Mouse (Mus musculus): Measurements from ENCODE around the gene Cers5. TPM values are rescaled to one million over a fixed set of nuclear protein-coding genes. Genes with fewer than 3 reads are reported as not detected.
"Not testable (repeated sequence)": the region's sequence is repeated elsewhere in the genome, so short reads cannot be mapped to it uniquely, and the experiment has no call there.

The Cers5 gene
- total RNA-seq, 2 experiments from 2014 or later, result 18.2 to 18.5 TPM

DNA sequence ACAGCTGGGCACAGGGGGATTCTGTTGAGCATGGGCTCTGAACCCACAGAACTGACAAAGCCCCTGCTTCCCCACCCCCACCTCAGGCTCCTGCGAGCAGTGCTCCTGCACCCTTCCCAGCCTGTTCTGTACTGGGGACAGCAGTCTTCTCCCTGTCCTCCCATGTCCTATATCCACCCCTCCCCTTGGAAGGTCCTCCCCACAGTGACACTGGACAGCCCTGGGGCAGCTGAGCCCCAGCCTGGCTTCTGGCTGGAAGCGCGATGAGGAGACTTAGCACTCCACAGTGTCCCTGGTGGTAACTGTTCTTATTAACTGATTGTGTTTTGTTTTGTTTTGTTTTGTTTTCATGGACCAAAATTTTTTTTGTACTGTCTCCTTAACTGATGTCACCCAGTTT lies 59.1 kb downstream of the Cers5 start:
- DNase-seq (ENCODE audit: low spot score), result no peak
- intact Hi-C loops (cut with DNase I), result no loop called here

DNA sequence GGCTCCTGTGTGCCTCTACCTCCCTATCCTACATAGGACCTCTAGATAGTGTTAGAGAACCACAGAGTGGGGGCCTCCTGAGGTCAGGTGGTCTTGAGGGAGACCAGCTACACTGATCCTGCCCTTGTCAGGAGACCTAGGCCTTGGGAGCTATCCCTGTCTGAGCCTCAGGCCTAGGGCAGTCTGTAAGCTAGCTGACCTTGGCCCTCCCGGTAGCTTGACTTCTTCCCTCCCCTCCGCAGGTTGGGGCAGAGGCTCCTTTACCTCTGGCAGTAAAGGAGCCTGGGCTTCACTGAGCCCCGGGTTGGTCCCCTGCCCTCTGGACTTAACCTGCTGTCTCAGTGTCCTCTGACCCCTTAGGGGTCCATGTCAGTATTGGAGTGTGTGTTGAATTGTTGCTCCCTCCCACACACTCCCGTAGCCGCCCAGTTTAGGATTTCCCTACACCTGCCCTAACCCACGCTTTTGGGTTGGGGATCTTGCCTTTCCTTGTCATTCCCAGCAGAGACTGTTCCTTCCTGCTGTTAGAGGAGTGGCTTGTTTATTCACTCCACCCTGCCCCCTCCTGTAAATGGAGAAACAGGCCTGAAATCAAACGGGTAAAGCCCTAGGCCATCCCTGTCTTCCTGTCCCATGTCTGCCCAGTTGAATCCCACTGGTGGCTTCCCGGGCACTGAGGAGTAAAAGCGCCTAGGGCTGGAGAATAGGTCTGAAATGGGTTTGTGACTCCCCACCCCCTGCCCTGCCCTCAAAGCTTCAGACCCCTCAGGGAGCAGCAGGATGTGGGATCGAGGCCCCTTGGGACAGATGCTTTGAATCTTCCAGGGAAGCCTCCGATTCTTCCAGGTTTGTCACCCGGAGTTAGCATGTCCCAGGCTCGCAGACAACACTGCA lies 59.8 kb downstream of the Cers5 start:
- DNase-seq (ENCODE audit: low spot score), result no peak
- intact Hi-C loops (cut with DNase I), result no loop called here

DNA sequence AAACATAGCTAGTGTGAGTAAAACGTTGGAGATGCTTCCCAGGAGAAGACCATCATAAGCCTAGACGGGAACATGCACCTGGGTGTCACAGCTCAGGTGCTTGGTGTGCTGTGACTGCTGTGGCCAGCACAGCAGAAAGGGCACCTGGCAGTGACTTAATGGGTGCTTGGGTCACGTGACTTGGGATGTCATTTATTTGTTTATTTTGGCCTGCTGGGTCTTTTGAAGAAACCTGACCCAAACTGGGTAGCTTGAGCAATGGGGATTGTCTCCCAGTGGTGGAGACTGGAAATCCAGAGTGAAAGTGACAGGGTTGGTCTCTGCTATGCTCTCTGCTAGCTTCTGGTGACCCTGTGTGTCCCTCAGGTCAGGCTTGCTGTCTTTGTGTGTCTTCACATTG lies 61.2 kb downstream of the Cers5 start:
- DNase-seq (ENCODE audit: low spot score), result no peak
- intact Hi-C loops (cut with DNase I), result no loop called here

DNA sequence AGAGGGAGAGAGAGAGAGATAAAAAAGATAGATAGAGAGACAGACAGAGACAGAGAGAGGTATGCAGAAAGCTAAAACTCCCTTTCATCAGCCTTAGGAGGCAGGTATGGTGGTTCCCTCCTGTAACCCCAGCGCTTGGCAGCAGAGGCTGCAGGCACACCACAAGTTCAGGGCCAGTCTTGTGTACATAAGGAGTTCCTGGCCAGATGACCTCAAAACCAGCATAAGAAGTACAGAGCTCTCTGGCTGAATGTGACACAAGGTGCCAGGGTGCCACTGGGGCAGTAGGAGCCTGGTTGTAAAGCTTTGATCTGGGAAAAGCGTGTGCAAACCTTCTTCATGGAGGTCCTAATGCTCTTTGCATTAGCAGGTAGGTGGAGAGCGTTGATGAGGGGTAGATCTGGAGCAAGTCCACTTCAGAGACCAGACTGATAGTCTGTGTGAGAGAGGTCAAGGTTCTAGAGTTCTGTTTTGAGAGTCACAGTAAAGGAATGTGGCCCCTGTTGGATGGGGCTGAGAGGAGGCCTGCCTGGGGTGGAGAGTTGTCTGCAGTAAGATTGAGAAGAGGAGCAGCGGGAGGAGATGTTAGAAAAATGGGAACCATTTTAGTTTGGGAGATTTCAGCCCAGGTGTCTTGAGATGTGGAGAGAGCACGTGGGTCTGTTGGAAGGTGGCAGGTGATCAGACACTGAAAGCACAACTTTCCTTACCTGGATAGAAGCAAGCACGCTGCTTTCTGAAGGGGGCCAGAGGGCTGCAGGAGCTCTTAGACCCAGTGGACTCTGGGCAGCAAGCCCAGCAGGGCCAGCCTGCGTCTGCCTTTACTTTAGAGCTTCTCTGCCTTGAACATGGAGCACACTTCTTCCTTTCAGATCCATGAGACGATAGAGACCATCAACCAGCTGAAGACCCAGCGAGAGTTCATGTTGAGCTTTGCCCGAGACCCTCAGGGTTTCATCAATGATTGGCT lies 62.2 kb downstream of the Cers5 start:
- no peak for DNase-seq (ENCODE audit: low spot score)
- intact Hi-C loops (cut with DNase I), result no loop called here

DNA sequence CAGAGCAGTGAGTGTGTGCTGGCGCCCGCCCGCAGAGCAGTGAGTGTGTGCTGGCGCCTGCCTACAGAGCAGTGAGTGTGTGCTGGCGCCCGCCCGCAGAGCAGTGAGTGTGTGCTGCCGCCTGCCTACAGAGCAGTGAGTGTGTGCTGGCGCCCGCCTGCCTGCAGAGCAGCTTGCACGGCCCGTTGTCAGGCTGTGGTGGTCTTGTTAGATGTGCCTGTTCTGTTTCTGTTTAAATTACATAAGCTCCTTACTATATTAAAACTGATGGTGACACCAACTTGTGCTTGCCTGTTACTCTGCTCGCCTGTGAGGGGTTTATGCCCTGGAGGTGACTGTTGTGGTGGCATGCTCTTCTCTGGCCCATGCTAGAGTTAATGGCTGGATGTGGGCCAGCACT lies 64.5 kb downstream of the Cers5 start:
- intact Hi-C loops (cut with DNase I), result no loop called here
- DNase-seq (ENCODE audit: low spot score), result no peak

DNA sequence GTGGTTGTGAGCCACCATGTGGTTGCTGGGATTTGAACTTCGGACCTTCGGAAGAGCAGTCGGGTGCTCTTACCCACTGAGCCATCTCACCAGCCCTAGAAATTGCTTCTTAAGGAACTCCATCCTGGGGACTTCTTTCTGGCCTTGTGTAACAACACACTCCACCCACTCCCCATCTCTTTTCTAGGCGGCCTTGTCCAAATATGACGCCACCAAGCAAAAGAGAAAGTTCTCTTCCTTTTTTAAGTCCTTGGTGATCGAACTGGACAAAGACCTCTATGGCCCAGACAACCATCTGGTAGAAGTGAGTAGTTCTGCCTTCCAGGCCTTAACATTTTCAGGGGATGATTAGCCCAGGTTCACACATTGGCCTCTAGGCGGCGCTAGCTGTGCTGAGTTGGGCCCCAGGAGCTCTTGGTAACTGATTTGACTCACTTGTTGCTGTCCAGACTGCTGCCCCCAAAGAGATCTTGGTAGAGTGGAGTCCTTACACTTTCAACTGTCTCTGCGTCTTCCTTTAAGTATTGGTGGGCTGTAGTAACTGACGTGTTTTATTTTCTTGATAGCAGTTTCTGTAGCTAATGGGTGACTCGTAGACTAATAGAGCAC lies 67.1 kb downstream of the Cers5 start, which contains the start of gene Gm17349:
Gene Gm17349, minus strand, starts transcription at position 51 of the 609 bp plus-strand sequence.
- intact Hi-C loops (cut with DNase I), result no loop called here
- DNase-seq (ENCODE audit: low spot score), result peak; percentile 31

DNA sequence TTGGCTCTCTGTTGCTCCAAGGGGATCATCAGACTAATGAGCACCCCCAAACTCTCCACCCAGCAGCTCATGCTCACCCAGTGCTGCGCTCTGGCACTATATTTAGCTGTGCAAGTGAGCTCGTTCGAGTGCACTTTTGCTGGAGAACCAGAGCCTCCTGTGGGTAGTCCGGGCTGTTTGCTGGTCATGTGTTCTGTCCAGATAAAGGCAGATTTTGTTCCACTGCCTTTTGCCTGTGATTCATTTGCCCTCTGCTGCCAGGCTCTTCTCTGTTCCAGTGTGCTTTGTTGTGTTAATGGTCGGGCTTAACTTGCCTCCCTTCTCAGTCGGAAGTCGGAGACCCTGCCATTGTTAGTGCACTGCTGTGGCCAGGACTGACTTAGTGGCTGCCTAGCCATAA lies 67.8 kb downstream of the Cers5 start:
- DNase-seq (ENCODE audit: low spot score), result no peak
- intact Hi-C loops (cut with DNase I), result no loop called here

DNA sequence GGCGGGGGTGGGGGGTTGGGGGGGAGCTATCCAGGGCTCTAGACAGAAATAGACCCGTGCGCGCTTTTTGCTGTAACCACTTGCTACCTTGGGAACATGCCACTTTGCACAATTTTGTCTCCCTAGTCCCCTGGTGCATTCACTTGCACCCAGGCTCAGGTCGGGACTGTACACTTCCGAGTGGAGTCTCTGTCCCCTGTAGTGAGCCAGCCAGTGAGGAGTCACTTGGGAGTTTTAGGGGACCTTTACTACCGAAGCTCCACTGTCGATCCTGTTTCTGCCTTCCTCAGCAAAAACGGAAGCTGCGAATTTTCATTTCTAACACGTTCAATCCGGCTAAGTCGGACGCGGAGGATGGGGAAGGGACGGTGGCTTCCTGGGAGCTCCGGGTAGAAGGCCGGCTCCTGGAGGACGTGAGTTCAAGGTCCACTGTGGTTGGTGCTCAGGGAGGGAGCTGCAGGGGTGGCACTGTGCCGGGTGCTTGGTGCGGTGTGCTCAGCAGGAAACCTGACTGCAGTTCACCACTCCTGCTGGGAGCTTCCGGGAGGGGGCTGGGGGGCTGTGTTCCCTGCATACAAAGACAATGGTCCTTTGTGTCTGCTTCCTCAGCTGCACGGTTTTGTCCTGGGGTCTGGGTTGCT lies 68.5 kb downstream of the Cers5 start:
- DNase-seq (ENCODE audit: low spot score), result no peak
- intact Hi-C loops (cut with DNase I), result no loop called here

DNA sequence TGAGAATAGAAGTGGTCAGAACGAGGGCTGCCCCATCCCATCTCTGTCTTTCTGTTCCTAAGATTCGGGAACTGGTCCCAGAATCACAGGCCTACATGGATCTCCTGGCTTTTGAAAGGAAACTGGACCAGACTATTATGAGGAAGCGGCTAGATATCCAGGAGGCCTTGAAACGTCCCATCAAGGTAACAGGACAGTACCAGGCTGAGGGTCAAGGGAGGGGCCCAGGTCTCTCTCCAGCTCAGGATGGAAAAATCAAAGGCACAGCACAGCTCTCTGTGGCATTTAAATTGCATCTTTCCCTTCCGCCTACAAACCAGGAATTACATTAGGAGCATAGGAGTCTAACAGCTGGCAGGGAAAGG lies 69.0 kb downstream of the Cers5 start:
- intact Hi-C loops (cut with DNase I), result loop anchor here (2.0 kb wide), 1 partner anchor 69 kb away; the partner anchor contains the start of gene Cers5
- no peak for DNase-seq (ENCODE audit: low spot score)

DNA sequence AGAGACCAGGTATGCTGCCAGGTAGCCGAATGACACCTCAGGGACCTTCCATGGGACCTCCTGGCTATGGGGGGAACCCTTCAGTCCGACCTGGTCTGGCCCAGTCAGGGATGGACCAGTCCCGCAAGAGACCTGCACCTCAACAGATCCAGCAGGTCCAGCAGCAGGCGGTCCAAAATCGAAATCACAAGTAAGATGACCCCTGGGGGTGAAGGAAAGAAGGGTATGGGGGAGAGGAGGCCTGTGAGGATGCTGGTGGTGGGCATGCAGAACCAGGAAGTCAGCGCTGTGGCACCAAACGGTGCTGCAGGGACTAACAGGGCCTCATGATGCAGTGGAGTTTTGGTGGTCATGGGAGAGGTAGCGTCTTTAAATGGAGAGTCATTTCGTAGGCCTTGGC lies 69.6 kb downstream of the Cers5 start:
- no peak for DNase-seq (ENCODE audit: low spot score)
- intact Hi-C loops (cut with DNase I), result loop anchor here (2.0 kb wide), 1 partner anchor 70 kb away; the partner anchor contains the start of gene Cers5

DNA sequence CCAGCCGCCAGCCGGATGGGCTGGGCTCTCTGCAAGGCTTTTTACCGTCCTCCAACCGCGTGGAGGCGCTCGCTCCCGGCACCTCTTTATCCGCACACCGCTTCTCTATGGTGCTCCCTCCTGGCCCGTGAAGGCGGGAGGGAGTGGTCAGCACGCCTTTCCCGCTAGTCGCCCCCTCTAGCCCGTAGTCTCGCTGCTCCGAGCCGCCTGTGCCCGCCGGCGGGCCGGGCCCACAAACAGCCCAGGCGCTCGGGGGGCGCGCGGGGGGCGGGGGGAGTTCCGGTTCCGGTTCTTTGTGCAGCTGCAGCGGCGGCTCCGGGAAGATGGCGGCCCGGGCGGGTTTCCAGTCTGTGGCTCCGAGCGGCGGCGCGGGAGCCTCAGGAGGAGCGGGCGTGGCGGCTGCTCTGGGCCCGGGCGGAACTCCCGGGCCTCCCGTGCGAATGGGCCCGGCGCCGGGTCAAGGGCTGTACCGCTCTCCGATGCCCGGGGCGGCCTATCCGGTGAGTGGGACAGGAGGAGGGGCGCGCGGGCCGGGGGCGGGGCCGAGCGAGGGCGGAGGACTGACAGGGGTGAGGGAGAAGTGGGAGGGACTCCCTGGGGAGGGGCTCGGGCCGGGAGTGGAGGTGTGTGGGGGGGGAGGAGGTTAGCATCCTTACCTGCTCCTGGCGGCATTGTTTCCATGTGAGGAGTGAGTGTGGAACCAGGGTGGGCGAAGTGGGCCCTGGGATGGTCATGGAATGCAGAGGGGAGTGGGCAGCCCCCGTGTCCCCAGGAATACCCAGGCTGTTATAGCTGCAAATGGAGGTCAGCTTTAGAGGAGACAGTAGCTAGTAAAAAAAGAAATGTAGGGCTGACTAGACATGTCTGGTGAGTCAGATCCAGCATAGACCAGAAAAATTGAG lies 70.4 kb downstream of the Cers5 start, which contains the start of gene Smarcd1:
Gene Smarcd1, plus strand, starts transcription at position 131 of the 902 bp plus-strand sequence.
- peak; percentile 85 for DNase-seq (ENCODE audit: low spot score)
- intact Hi-C loops (cut with DNase I), result loop anchor here (2.0 kb wide), 1 partner anchor 71 kb away; the partner anchor contains the start of gene Cers5

DNA sequence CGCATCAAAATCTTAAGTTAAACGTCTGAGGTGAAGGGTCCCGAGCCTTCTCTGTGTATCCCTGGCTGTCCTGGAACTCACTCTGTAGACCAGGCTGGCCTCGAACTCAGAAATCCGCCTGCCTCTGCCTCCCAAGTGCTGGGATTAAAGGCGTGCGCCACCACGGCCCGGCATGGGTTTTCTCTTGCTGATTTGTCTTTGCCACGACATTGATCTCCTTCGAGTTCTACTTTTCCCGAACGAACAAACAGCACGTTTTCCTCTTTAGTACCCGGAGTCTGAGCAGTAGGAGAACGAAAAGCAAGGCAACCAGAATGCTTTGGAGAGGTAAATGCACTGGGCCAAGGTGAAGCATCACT lies 71.1 kb downstream of the Cers5 start:
- intact Hi-C loops (cut with DNase I); DNase-seq (ENCODE audit: low spot score): not testable (repeated sequence)

DNA sequence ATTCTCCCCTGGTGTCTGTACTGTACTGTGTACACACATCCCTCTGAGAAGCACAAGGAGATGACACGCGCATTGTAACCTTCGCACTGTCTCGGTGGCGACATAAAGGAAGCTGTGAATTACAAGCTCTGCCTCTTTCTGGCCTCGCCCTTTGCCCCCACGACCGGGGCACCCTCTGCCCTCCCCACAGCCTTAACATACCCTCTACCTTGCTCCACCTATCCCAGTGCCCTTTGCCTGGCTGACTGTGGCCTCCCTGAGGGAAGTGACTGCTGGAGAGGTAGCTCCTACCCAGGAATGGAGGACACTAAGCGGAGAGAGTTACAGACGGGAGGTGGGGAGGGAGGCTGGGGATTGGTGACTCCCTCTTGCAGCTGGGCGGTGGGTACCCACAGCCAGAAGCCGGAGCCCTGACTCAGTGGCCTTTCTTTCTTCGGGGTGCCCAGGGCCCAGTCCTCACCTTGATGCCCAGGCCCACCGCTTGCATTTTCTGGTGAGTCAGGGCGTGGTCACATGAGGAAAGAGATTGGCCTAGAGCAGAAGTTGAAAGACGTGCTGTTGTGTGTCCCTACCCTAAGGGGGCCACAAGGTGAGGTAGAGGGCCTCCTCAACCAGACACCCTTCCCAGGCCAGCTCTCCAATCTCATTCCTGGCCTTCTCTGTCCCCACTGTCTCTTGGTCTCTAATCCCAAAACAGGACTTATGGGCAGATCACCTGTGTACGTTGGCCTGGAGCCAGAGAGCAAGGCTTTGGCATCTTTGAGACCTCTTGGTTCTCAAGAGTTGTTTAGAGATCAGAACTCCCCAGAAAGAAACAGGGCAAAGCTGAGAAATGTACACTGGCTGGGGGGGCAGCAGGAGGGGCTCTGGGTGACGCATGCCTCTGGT lies 72.2 kb downstream of the Cers5 start:
- intact Hi-C loops (cut with DNase I), result no loop called here
- DNase-seq (ENCODE audit: low spot score), result no peak

DNA sequence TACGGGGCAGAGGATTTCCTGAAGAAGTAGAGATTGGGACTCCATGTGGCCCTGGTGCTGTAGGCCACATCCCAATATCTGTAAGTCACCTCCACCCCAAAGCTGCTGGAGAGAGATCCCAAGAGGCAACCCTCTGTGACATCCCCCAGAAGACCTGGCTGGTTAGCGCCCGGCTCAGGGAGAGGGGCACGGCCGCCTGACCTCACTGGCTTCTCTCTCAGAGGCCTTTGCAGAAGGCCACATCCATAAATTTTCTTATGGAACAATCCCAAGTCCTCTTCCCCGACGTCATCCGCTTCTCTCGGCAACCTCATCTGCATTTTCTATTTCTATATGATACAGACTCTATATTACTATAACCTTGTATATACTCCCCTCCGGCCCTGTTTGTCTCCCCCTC lies 73.0 kb downstream of the Cers5 start:
- DNase-seq (ENCODE audit: low spot score), result no peak
- intact Hi-C loops (cut with DNase I), result no loop called here

DNA sequence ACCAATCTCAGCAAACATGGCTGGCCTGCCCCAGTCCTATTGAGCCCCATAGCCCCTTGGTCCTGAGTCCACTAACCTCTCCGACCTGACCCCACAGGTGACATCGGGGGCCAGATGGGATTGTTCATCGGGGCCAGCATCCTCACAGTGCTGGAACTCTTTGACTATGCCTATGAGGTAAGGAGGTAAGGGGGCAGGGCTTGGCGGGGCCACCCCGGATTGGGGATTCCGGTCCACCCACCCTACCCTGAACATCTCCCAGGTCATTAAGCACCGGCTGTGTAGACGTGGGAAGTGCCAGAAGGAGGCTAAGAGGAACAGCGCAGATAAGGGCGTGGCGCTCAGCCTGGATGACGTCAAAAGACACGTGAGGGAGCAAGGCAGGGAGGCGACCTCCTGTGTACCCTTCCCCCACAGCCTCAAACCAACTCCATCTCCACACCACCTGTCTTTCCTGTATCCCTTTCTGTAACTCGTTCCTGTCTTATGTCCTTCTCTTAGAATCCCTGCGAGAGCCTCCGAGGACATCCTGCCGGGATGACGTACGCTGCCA lies 74.1 kb downstream of the Cers5 start:
- no peak for DNase-seq (ENCODE audit: low spot score)
- intact Hi-C loops (cut with DNase I), result no loop called here

DNA sequence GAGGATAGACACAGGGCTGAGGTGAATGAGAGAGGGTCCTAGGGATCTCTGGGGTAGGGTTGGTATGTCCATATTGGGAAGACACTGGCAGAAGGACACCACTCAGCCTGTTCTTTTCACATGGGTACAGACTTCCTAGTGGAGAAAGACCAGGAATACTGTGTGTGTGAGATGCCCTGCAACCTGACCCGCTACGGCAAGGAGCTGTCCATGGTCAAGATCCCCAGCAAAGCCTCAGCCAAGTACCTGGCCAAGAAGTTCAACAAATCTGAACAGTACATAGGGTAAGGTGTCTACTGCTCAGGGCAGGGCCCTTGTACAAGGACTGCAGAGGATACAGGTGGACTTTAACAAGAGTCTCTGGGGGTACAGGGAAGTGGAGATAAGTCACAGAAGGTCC lies 75.4 kb downstream of the Cers5 start:
- no peak for DNase-seq (ENCODE audit: low spot score)
- intact Hi-C loops (cut with DNase I), result no loop called here

DNA sequence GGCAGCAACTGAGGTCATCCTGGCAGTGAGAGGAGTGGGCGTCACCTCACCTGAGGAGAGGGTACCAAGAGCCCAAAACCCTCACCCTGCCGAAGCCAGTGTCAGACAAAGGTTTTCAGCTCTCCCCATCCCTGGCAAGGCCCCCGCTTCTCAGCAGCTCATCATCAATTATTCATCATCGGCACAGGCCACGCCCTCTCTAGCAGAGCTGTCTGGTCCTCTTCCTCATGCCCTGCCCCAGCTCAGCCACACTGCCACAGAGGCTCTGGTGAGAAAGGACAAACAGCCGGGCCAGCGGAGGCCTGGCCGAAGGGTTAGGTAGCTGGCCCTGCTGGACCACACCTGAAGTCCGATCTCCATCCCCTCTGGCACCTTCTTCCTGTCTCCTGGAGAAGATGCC lies 80.7 kb downstream of the Cers5 start:
- intact Hi-C loops (cut with DNase I), result no loop called here
- no peak for DNase-seq (ENCODE audit: low spot score)
